Mouse (Mus musculus): ENCODE measurements around the gene Tspan5.

Tspan5 gene

DNA sequence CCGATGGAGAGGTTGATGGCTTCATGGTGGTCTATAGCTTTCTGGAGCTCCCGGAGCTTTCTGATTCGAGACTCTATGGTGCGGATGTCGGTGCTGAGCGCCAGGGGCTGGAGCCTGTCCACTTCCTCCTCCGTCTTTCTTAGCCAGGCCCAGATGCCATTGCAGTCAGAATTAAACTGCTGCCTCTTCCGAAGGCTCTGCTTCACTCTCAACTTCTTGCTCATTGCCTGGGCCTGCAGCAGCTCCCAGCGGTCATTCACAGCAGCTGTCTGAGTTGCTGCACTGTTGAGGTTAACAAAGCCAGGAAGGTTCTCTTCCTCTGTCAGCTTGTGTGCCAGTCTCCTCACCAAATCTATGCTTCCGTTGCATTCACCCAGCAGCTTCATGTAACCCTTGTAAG, 195.2 kb downstream of the Tspan5 start:
- no peak for DNase-seq (ENCODE audit: low spot score in 2 of 2)

DNA sequence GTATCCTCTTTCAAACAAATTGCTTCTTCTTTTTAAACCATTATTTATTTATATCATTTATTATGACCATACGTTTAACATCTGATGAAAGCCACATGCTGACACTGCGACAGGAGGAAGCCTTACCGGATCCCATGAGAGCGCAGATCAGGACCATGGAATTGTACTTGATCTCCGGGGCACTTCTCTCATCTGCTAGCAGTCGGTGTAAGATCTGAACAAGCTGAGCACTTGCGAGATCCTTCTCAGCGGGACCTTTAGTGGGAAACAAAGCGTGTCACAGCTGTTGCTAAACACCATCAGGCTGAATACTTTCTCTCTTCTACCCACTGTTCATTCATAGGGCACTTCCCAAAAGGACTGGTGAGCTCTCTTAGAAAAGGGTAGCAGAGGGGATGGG, 199.6 kb downstream of the Tspan5 start:
- no peak for DNase-seq (ENCODE audit: low spot score in 2 of 2)

- no peak for DNase-seq (ENCODE audit: low spot score in 2 of 2)
Measured at GRCm38 (mm10) chr3:138945516-138945915, 203.5 kb downstream of the Tspan5 start.

- DNase-seq (ENCODE audit: low spot score in 2 of 2), result no peak
Measured at GRCm38 (mm10) chr3:138949081-138949480, 207.1 kb downstream of the Tspan5 start.

- DNase-seq (ENCODE audit: low spot score in 2 of 2), result no peak
Measured at GRCm38 (mm10) chr3:138955220-138955619, 213.2 kb downstream of the Tspan5 start.
